Mouse (Mus musculus) MEL-GATA-1-ER (cell line): ENCODE data around the gene Adm2.

Experiments
- DNase-seq: peaks from one replicate; pipeline ENCODE4 v3.0.0-alpha.2; 2012; ENCODE audit warnings: low read depth; ENCODE audit errors: extremely low read depth

Adm2 gene

DNA sequence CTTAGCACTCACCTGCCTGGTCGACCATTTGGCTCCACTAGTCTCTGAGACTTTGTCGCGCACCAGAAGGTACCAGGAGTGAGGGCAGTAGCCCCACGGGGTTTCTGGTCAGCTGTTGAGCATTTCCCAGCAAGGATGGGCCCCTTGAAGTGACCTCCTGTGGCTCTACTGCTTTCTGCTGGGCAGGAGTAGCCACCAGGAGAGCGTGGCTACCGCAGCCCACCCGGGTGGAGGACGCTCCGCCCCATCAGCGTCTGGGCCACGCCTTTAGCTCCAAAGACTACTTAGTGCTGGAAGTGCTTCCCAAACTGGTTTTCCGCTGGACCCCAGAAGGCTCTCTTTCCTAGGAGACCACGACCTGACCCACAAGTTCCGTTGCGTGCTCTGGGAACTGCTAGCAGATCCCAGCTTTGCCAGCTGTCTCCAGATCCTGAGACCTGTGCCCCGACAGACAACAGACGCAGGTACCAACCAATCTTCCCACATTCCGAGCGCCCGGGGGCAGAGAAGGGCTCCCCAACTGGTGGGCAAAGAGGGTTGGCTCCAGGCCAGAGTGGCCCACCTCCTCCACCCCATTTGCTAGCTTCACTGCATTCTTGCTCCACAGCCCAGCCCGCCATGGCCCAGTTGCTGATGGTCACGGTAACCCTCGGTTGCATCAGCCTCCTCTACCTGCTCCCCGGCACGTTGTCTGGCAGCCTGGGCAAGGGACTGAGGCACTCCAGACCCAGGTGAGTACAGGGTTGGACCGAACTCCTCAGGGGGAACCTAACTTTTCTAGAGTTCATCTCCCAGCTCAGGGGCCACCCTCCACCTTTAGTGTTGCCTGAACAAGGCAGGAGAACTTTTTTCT is at the start of gene Adm2:
Gene Adm2 (plus strand): TSS at position 51 of the 853 bp plus-strand sequence.
- DNase-seq, result no peak

DNA sequence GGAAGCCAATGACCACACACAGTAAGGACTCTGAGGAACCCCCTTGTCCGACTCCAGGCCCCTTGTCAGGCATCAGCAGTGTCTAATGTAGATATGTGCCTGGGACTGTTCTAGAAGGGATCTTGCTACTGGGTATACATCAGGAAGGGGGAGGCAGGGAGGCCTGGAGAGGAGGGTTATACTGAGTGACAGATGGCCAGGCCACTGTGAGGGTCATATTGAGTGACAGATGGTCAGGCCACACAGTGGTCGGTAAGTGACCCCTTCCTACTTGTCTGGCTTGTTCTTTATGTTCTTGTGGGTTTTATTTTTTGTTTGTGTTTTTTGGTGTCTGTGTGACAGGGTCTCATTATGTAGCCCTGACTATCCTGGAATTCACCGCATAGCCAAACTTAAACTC is 47.0 kb upstream of the Adm2 start:
- DNase-seq, result no peak

DNA sequence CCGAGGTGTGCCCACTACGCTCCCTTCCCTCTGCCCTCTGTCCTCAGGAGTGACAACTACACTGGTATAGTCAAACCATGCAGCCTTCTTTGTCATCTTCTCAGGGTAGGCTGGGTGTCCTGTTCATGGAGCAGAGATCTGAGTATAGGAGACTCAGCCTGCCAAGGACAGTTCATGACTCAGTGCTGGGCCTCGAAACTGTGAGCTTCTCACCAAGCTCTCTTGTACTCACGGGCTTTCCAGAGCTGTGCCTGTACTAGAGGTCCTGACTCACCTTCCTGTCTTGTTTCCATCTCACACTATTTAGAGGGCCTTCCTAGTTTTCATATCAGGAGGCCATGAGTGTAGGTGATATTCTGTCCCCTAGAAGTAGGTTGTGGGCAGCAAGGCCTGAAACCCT is 45.2 kb upstream of the Adm2 start:
- DNase-seq, result no peak

DNA sequence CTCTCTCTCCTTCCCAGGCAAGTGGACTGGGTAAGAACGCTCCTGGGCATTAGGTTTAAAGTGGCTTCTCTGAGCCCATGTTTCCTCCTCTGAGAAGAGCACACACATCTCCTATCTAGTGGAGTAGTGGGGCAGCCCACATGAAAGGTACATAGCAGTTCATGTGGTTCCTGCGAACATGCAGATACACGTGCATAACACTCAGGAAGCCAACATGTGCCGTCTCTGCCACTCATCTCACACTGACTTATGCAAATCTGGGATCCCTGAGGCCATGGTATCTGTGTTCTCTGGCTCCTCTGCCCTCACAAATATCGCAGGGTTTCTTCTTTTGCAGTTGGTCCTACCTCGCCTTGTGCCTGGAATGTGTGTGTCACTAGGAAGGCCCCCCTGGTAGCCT is 40.0 kb upstream of the Adm2 start:
- no peak for DNase-seq

DNA sequence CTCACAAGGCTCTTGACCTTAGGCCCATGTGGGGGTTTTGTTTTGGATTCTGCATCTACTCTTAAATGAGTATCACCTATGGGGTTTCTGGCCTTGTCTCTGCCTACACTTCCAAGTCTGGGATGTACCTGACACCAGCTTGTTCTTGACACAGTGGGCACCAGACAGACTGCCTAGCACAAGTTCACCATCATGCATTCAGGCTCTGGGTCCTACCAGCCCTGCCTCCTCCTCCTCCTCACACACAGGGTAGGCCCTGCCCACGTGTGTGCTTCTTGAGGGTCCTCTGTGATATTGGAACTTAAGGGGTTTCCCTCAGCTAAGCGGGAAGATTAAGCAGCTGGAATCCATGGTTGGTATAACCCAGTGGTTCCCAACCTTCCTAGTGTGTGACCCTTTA is 38.4 kb upstream of the Adm2 start:
- DNase-seq, result no peak

DNA sequence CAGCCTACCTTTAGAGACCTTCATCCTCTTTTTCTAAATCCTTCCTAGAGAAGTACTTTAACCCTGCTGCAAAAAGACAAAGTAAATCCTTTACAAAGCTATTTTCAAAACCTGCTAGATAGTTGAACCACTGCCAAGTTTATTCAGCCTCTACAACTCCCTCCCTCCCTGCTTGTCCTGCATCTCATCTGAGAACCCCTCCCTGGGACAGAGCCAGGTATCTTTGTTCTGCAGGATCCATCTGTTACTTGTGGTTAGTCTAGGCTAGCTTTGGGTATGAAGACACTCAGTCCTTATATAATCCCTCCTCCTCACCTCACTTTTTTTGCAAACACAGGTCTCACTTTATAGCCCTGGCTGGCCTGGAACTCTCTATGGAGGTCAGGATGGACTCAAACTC is 37.5 kb upstream of the Adm2 start:
- DNase-seq, result peak; percentile 47

DNA sequence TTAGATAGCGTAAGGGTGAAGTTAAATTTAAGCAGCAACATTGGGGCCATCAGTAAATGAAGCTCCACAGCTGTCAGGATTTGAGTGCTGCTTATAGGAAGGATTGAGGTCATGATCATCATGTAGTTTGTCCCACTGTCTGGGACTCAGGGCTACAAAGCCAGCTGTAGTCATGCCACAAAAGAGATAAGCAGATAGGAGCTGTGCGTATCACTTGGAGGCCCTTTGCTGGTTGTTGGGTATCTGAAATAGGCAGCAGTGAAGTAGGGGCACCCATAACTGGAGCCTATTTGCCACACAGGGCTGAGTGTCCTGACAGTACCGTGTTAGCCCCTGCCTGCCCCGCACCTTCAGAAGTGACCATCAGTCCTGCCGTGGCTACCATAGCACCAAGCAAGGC is 37.0 kb upstream of the Adm2 start:
- peak; percentile 19 for DNase-seq

DNA sequence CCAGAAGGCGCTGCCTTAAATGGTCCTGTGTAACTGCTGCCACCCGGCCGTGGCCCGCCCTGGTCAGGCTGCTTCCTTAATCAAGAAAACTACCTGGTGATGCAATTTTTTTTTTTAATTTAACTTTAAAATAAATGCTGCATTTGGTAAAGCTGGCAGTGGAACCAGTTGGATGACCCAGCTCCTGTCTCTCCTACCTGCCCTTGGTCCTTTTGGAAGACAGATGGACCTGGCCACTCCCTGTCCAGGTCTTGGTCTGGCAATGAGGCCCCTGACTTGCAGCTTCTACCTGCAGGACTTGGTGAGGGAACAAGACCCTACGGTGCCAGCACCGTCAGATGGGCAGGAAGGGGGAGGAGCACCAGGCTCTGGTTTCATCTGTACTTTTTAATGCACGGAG is 36.4 kb upstream of the Adm2 start:
- DNase-seq, result no peak

DNA sequence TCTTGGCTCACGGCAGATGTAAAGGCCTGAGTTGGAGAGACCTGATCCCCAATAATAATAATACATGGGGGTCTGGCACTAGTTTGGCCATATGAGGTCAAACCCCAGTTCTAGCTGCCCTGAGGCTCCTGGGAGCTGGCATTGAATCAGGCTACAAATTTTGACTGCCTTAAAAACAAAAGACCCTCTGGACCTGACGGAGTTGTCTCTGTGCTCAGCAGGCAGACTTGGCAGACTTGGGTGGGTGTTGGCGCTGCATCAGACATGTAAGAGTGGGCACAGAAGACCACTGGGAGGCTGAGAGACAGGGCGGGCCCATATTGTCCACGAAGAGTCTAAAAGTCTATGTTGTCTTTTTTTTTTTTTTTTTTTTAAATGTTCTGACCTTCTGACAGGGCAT is 35.9 kb upstream of the Adm2 start:
- DNase-seq, result no peak

DNA sequence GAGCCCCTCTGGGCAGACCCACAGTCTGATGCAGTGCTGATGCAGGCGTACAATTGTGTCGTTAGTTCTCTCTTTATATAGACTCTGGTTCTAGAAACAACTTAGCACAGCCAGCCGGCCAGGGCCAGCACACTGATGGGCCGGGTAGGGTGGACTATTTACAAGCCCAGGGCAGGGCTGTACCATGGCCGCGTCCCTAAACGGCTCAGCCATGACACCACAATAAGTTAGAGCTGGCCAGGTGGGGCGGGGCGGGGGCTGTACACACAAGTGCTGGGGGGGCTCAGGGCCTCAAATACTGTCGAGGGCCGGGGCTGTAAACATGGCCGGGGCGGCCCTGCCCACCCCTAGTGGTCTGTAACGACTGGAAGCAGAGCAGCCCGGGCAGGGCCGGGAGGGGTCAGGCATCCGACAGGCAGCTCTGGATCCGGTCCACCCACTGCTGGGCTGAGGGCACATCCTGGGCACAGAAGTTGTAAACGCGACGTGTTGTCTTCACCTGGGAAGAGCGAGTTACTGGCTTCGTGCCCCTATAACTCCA is 34.2 kb upstream of the Adm2 start:
- no peak for DNase-seq

DNA sequence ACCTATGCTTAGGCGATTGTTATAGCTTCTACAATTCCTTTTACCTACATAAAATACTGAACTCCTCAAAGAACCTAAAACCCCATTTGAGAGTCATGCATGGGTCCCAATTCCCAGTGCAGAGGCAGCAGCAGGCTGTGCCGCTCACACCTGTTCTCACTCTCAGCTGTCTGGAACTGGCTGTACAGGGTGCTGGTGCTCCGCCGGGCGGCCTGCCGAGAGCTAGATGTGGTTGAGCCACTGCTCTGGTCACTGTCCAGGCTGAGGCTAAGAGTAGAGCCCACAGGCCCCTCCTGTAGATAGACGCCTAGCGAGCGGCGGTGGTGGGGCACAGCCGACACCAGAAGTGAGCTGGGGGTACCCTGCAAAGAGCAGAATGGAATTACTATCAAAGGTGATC is 33.1 kb upstream of the Adm2 start:
- DNase-seq, result no peak

DNA sequence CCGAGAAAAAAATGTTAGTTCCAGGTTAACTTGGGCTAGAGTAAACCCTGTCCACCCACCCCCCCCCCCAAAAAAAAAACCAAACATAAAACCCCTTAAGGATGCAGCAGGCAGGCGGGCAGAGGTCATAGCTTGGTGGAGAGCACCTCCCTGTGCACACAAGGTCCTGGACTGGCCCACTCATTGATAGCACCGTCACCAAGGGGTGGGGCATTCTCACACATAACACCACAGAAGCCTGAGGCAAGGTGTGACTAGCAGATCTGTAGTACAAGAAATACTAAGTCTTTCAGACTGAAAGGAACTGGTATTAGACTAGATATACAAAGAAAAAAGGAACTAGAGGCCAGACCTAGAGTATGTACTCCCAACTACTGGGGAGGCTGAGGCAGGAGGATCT is 31.0 kb upstream of the Adm2 start:
- DNase-seq, result no peak

DNA sequence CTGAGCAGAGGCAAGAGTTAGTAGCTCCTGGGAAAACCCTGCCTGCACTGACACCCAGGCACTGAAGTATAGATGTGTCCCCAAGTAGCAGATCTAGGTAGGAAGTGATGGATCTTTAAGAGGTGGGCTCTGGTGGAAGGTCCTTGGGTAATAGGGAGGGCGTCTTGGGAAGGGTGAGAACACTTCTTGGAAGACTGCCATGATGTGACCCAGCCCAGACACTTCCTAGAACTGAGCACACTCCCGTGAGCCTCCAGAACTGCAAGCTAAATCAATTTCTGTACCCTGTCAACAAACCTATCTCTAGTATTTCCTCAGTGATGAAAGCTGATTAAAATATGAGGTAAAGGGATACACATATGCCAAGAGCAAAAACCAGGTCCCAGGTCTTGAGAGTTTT is 29.7 kb upstream of the Adm2 start:
- no peak for DNase-seq

DNA sequence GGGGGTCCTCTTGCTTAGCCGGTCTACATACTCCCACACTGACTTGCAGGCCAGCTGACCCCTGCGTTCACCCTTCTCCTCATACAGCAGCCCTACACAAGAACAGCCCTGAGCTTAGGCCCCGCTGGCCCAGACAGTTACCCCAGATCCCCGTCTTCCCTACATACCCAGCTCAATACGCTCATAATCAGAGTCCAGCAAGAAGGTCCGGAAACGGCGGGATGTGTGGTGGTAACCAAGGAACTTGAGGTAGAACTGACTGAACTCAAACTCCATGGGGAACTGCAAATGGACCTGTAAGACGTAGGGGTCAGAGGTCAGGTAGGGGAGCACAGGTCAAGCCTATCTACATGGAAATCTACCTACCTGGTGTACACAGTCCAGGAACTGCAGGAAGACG is 28.7 kb upstream of the Adm2 start:
- no peak for DNase-seq

DNA sequence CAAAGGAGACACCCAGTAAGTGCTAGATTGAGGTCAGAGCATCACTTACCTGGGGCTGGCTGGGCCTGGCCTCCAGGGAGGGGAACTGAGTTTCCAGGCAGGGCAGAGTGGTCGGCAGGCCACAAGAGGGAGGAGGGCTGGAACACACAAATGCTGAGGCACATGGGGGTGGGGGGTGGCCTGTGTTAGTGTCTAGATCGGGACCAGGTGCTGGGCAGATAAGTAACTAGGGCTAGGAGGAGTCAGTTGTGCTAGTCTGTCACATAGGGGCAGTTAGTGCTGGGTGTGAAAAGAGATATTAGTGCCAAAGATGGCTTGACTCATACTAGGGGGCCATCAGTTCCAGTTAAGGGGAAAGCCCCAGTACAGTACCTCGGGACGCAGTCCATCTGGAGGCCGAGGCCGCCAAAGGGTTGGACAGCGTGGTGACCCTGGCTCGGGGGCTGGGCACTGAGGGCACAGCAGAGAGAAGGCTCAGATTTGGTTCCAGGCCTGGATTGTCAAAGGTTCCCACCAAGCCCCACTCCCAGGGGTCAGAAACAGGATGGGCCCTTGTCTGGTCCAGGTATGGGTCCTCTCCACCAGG is 26.8 kb upstream of the Adm2 start:
- DNase-seq, result no peak

DNA sequence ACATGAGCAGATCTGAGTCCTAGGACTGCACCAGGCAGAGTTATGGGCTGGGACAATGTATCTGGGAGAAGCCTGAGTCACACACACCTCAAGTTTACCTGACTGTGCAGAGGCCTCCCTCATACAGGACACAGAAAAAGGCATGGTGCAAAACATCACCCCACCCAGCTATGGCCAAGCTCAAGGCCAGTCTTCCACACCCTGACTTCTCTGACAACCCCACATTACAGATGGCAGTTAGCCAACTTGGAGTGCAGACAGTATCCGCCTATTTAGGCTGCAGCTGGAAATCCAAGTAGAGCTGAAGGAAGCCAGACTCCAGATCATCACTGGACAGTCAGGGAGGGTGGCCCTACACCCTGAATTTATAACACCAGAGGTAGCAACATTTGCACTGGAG is 26.1 kb upstream of the Adm2 start:
- DNase-seq, result no peak

DNA sequence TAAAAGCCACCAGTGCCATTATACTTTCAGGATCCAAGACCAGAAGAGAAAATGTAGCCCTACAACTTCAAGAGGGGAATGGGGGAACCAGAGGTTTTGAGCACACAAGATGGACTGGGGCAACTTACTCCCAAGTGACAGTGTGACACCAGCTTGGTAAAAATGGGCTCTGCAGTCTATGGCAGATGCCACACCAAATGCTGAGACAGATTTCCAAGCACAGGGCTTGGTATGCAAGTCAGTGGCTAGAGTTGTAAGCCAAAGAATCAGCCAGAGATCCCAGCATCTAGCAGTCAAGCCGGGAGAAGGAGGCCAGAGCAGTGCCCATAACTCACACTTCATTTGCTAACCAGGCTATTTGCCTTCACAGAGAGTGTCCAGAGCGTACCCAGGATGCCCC is 24.8 kb upstream of the Adm2 start:
- no peak for DNase-seq

DNA sequence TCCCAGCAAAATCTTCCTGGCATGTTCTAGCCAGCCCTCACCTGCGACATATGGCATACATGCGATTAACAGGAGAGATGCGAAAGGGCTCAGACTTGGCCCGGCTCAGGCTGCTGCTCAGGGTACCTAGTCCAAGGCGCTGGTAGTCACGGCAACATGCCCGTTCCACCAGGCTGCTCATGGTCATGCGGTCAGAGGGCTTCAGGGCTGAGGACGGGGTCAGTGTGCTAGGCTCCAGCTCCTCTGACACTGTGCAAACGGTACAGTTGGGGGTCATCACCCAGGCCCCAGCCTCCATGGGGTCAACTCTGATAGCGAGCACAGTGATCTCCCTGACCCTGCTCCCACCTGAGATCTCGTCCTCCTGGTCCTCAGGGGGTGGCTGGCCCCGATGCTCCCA is 22.3 kb upstream of the Adm2 start:
- DNase-seq, result no peak

DNA sequence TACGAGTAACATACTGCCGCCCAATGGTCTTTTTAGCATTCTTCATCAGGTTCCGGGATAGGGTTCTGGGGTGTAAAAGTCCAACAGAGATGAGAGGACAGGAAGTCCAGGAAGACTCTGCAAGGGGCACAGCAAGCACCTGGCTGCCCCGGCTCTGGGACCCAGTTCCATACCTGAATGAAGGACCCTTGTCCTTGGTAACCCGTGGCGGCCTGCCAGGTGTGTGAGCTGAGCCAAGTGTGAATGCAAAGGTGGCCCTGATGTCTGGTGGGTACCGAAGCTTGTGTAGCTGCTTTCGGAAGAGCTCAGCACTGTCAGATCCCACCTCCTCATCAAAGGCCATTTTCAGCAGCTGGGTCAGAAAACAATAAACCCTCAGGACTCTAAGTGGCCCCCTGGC is 21.9 kb upstream of the Adm2 start:
- no peak for DNase-seq

DNA sequence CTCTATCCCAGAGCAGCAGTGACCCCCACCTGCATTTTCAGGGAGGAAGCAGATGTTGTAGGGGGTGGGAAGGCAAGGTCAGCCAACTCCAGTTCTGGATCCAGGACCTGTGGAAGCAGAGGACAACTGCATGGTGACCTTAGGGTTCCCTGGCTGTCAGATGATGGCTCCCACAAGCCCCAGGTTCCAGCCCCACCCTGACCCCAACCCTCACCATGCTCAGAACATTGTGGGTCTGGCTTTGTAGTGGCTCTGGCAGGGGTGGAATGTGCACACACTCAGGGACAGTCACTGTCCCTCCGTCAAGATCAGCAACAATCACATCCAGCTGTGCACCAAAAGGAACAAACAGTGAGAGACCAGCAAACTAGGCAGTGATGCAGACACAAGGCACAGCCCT is 16.6 kb upstream of the Adm2 start:
- no peak for DNase-seq

DNA sequence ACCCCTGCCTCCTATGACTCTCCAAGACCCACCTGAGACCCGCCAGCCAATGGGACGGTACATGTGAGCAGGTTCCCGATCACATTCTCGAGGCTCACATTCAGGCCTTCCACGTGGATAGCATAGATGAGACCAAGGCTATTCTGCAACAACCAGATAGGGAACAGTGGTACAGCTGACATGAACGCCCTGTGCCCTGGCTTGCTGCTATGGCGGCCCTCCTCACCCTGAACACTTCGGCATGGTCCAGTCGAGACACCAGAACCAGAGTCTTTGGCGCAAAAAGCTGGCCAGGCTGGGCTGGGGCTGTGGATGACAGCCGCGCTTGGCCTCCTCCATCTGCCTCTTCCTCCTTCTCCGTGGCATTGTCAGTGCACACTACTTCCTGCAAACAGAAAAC is 15.1 kb upstream of the Adm2 start:
- DNase-seq, result no peak

DNA sequence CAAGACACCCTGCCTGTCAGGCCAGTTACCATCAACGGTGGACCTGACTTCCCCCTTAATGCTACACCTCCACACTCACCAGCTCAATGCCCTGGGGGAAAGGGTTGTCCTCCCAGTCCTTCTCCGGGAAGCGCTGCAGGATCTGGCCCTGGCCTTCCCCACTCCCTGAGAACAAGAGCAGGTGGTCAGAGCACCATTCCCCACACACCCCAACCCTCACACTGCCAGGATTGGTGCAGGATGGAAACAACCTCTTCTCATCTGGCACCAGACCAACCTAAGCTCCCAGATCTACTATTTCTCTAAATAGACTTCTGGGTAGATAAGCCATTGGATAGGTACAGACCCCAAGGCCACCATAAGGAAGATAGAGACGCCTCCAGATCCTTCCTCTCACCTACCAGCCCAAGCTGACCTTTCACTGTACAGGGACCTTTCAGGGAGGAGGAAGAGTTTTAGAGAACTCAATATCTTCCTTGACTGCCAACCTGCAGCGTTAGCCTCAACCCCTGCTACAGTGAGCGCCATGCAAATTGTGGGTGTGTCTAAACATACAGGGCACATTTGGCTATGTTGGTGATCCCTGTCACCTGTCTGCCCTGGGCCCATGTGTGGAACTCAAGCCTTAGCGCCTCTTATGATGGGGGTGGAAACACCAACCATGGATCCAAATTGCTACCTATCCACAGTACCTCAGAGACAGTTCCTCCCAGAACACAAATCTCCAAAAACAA is 13.9 kb upstream of the Adm2 start:
- no peak for DNase-seq
